Mouse (Mus musculus) ES-Bruce4 (cell line): ENCODE data around the gene Psap.

Experiments
- CTCF ChIP-seq: IDR thresholded peaks from one replicate; pipeline ENCODE4 v1.8.1; 2011; ENCODE audit warnings: low read depth, low read length
- POLR2A ChIP-seq: IDR thresholded peaks from one replicate; pipeline ENCODE4 v1.8.1; 2011; ENCODE audit warnings: low read length; ENCODE audit not compliant: insufficient read depth

DNA sequence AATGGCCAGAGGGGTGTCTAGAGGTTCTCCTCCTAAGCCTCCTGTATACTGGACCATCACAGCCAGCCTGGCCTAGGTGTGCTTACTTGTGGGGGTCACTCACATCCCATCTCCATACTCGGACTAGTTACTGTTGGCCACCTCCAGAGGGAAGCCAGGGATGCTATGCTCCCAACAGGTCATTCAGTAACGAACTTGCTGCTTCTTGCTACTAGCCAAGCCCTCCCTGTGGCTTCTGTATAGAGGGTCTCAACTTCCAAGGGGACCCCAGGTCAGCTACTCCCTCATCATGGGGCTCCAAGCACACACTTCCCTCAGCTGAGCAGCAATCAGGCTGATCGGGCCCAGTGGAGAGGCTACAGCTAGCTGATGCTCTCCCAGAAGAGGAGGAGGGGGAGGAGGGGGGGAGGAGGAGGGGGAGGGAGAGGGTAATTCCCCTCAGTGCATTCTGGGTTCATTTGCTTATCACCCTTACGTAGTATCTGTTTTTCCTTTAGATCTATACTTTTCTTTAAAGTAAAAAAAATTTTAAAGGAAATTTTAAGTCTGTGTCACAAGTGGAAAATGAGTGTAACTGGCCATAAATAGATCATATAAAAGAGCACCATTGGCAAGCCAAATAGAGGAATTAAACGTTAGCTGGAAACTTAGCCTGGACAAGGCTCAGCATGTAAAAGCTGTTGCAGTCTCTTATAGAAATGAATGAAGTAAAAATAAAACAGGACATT is 72.8 kb downstream of the Psap start:
- TF ChIP-seq CTCF, result no peak
- no peak for TF ChIP-seq POLR2A
